Mouse (Mus musculus): ENCODE results near the gene Limk2.

DNA sequence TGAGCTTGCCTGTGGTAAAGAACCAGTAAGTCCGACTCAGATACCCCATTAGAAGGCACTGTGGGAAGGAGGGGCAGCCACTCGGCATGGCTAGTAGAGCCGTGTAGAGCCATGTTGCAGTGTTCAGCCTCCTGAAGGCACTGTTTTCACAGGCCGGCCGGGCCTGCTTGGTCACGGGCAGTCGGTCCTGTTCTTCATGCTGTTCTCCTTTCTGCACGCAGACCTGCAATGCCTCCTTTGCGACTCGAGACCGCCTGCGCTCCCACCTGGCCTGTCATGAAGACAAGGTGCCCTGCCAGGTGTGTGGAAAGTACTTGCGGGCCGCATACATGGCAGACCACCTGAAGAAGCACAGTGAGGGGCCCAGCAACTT is 110.2 kb downstream of the Limk2 start:
- no peak for TF ChIP-seq POLR2A (IDR thresholded peaks at IDR 0.05; ENCODE audit: low read depth, low read length)
- no peak for TF ChIP-seq CTCF (IDR thresholded peaks at IDR 0.05; ENCODE audit: extremely low read depth, insufficient read length, insufficient replicate concordance, low read depth, low read length)
